ENCODE assay signal across 10 mouse cellular contexts in genomic region chr1:88287697-88287980, GRCm38 (mm10). TPM values are rescaled to one million over a fixed set of nuclear protein-coding genes. Genes with fewer than 3 reads are reported as not detected.
DNase-seq lines count a peak whose midpoint lies in the region; ATAC-seq lines count a peak whose summit lies in the region.
"Had no signal": no experiment of that assay in that cellular context is flagged by ENCODE, and none has a peak within 500 bp of the region (broad histone marks: within the 10 kb centered on the region; RNA-seq: fewer than 3 reads in every experiment).

No protein-coding gene starts in this region.

- no peak overlapping the region for H3K9ac ChIP-seq in forebrain, embryonic 15.5 days (replicated peaks)
- H3K9ac ChIP-seq: neural tube, embryonic 12.5 days had no signal

- WGBS in forebrain, embryonic 10.5 days, result 41% methylated on average over 5 of the region's 5 CpGs
- WGBS in forebrain, embryonic 15.5 days, result 39% methylated on average over 5 of the region's 5 CpGs

- H3K27me3 ChIP-seq in forebrain, embryonic 10.5 days (ENCODE audit: poor library complexity, severe bottlenecking), result no peaks in the 10 kb centered on the region
- no peaks in the 10 kb centered on the region for H3K27me3 ChIP-seq in forebrain, embryonic 15.5 days
- H3K27me3 ChIP-seq: neural tube, embryonic 12.5 days had no signal

- H3K9me3 ChIP-seq in forebrain, embryonic 10.5 days, result peaks cover 97% of the 10 kb centered on the region
- H3K9me3 ChIP-seq in forebrain, embryonic 15.5 days, result peaks cover 51% of the 10 kb centered on the region

- peak; percentile 75 for DNase-seq in forebrain, embryonic 10.5 days (ENCODE audit: extremely low spot score, low spot score)
- peak; percentile 78 for DNase-seq in right cerebral cortex, postnatal 4 days
- DNase-seq in right cerebral cortex, adult 18-20 months, result no peak
- peak; percentile 82 for DNase-seq in kidney, adult 18-20 months
- no peak for DNase-seq in T-cell, adult 2 months (ENCODE audit: low spot score)

- H3K36me3 ChIP-seq in forebrain, embryonic 10.5 days (replicated peaks), result no peaks in the 10 kb centered on the region
- H3K36me3 ChIP-seq in forebrain, embryonic 15.5 days, result no peaks in the 10 kb centered on the region
- H3K36me3 ChIP-seq: neural tube, embryonic 12.5 days had no signal

- H3K4me2 ChIP-seq in forebrain, embryonic 15.5 days (replicated peaks), result no peak overlapping the region
- H3K4me2 ChIP-seq: neural tube, embryonic 12.5 days had no signal

- ATAC-seq in forebrain, embryonic 15.5 days (replicated peaks), result no peak
- ATAC-seq in common myeloid progenitor, adult 5-6 weeks (replicated peaks; ENCODE audit: low read depth, poor library complexity, severe bottlenecking), result peak; percentile 59
- ATAC-seq in megakaryocyte progenitor cell, adult 5-6 weeks (replicated peaks; ENCODE audit: poor library complexity), result peak; percentile 56

- H3K4me3 ChIP-seq in forebrain, embryonic 10.5 days, result no peak overlapping the region
- H3K4me3 ChIP-seq in forebrain, embryonic 15.5 days, result no peak overlapping the region
- H3K4me3 ChIP-seq: neural tube, embryonic 12.5 days had no signal

- no peak overlapping the region for H3K27ac ChIP-seq in forebrain, embryonic 10.5 days
- H3K27ac ChIP-seq in forebrain, embryonic 15.5 days (replicated peaks), result no peak overlapping the region
- H3K27ac ChIP-seq: neural tube, embryonic 12.5 days had no signal

- H3K4me1 ChIP-seq in forebrain, embryonic 10.5 days, result no peaks in the 10 kb centered on the region
- H3K4me1 ChIP-seq in forebrain, embryonic 15.5 days, result no peaks in the 10 kb centered on the region
- H3K4me1 ChIP-seq: neural tube, embryonic 12.5 days had no signal

RNA-seq across cellular contexts. Expression of gene Trpm8, which starts 10.2 kb away (rescaled TPM):
- polyA plus RNA-seq in forebrain, embryonic 10.5 days (2016; fragmentation: Nextera tagmentation; extraction: Ambion mirVana), result not detected in 2 replicates
- 0.06 and 0.11 TPM in 2 replicates for polyA plus RNA-seq in forebrain, embryonic 15.5 days (2015; fragmentation: Nextera tagmentation; extraction: Ambion mirVana)
- total RNA-seq in common myeloid progenitor, adult 5-6 weeks (2017), result not detected in 2 replicates
- not detected in 2 replicates for total RNA-seq in megakaryocyte progenitor cell, adult 5-6 weeks (2015)
- total RNA-seq in megakaryocyte progenitor cell, adult 5-6 weeks (2017), result not detected in 2 replicates
- total RNA-seq: heart, postnatal 10 days had no signal
- polyA plus RNA-seq: neural tube, embryonic 12.5 days had no signal

RNA-seq across cellular contexts. Expression of gene Hjurp, which starts 10.2 kb away (rescaled TPM):
- polyA plus RNA-seq in forebrain, embryonic 10.5 days (2016; fragmentation: Nextera tagmentation; extraction: Ambion mirVana), result 223 and 224 TPM in 2 replicates
- polyA plus RNA-seq in forebrain, embryonic 15.5 days (2015; fragmentation: Nextera tagmentation; extraction: Ambion mirVana), result 115 and 118 TPM in 2 replicates
- 186 and 205 TPM in 2 replicates for total RNA-seq in common myeloid progenitor, adult 5-6 weeks (2017)
- 104 and 106 TPM in 2 replicates for total RNA-seq in megakaryocyte progenitor cell, adult 5-6 weeks (2015)
- total RNA-seq in megakaryocyte progenitor cell, adult 5-6 weeks (2017), result 156 and 189 TPM in 2 replicates

Comparison
In these comparisons a context has a peak if more than half of its experiments do, and no peak if none do; other contexts are left out.
1. DNase-seq: peak in forebrain, embryonic 10.5 days (single experiment), right cerebral cortex, postnatal 4 days (single experiment) and kidney, adult 18-20 months (single experiment); none in right cerebral cortex, adult 18-20 months (single experiment) and T-cell, adult 2 months (single experiment).